Mouse (Mus musculus): ENCODE data around the gene Olfr1366. TPM values are rescaled to one million over a fixed set of nuclear protein-coding genes. Genes with fewer than 3 reads are reported as not detected.

Olfr1366 gene
- 0.13 TPM in 1 of 2 replicates, not detected in the other for polyA plus RNA-seq (2015; fragmentation: Nextera tagmentation; extraction: Ambion mirVana)

GRCm38 (mm10) chr13:21542708-21543107, at the start of gene Olfr1366:
Olfr1366 (minus strand) TSS chr13:21542808.

GRCm38 (mm10) chr13:21581659-21582058, 39.1 kb upstream of the Olfr1366 start, which contains the start of gene Olfr1364:
Olfr1364 (minus strand) TSS chr13:21581759.

GRCm38 (mm10) chr13:21559793-21560192, 17.2 kb upstream of the Olfr1366 start, which contains the start of gene Olfr1535:
Olfr1535 (minus strand) TSS chr13:21559893.

GRCm38 (mm10) chr13:21530781-21531201, 11.8 kb downstream of the Olfr1366 start, which contains the start of gene Zkscan8:
Zkscan8 (minus strand) TSS chr13:21531120.

GRCm38 (mm10) chr13:21501182-21501581, 41.4 kb downstream of the Olfr1366 start, which contains the start of gene Gm11273:
Gm11273 (minus strand) TSS chr13:21501418.

GRCm38 (mm10) chr13:21495080-21495479, 47.5 kb downstream of the Olfr1366 start, which contains the start of gene AK157302:
AK157302 (plus strand) TSS chr13:21495223.

Other genes starting within 250 kb of the Olfr1366 start
- not detected in 2 replicates for gene Gpx6, start 230.7 kb downstream of the Olfr1366 start, polyA plus RNA-seq (2015; fragmentation: Nextera tagmentation; extraction: Ambion mirVana)
- not detected in 2 replicates for gene Olfr1367, start 195.9 kb downstream of the Olfr1366 start, polyA plus RNA-seq (2015; fragmentation: Nextera tagmentation; extraction: Ambion mirVana)
- gene Zscan12, start 180.0 kb downstream of the Olfr1366 start, polyA plus RNA-seq (2015; fragmentation: Nextera tagmentation; extraction: Ambion mirVana): 4.6 and 4.9 TPM in 2 replicates
- gene Zkscan3, start 140.1 kb downstream of the Olfr1366 start, polyA plus RNA-seq (2015; fragmentation: Nextera tagmentation; extraction: Ambion mirVana): 33.7 and 34.0 TPM in 2 replicates
- 0.63 and 0.66 TPM in 2 replicates for gene Pgbd1, start 101.8 kb downstream of the Olfr1366 start, polyA plus RNA-seq (2015; fragmentation: Nextera tagmentation; extraction: Ambion mirVana)
- gene Zscan26, start 89.1 kb downstream of the Olfr1366 start, polyA plus RNA-seq (2015; fragmentation: Nextera tagmentation; extraction: Ambion mirVana): 19.5 and 20.3 TPM in 2 replicates
- gene Nkapl, start 74.3 kb downstream of the Olfr1366 start, polyA plus RNA-seq (2015; fragmentation: Nextera tagmentation; extraction: Ambion mirVana): 2.1 TPM in 2 replicates
- gene Zkscan4, start 63.9 kb downstream of the Olfr1366 start, polyA plus RNA-seq (2015; fragmentation: Nextera tagmentation; extraction: Ambion mirVana): 1.2 and 2.0 TPM in 2 replicates
- gene Gm10065, start 63.4 kb downstream of the Olfr1366 start, polyA plus RNA-seq (2015; fragmentation: Nextera tagmentation; extraction: Ambion mirVana): not detected in 2 replicates
- gene AK157302, start 47.6 kb downstream of the Olfr1366 start, polyA plus RNA-seq (2015; fragmentation: Nextera tagmentation; extraction: Ambion mirVana): 0.33 and 0.37 TPM in 2 replicates
- gene Gm11273, start 41.4 kb downstream of the Olfr1366 start, polyA plus RNA-seq (2015; fragmentation: Nextera tagmentation; extraction: Ambion mirVana): 9.9 and 11.1 TPM in 2 replicates
- gene Zkscan8, start 11.7 kb downstream of the Olfr1366 start, polyA plus RNA-seq (2015; fragmentation: Nextera tagmentation; extraction: Ambion mirVana): 2.0 and 2.8 TPM in 2 replicates
- not detected in 2 replicates for gene Olfr1535, start 17.1 kb upstream of the Olfr1366 start, polyA plus RNA-seq (2015; fragmentation: Nextera tagmentation; extraction: Ambion mirVana)
- not detected in 2 replicates for gene Olfr1364, start 39.0 kb upstream of the Olfr1366 start, polyA plus RNA-seq (2015; fragmentation: Nextera tagmentation; extraction: Ambion mirVana)
- gene Olfr1362, start 71.2 kb upstream of the Olfr1366 start, polyA plus RNA-seq (2015; fragmentation: Nextera tagmentation; extraction: Ambion mirVana): not detected in 2 replicates
- not detected in 2 replicates for gene Olfr11, start 99.7 kb upstream of the Olfr1366 start, polyA plus RNA-seq (2015; fragmentation: Nextera tagmentation; extraction: Ambion mirVana)
- gene Olfr1361, start 120.6 kb upstream of the Olfr1366 start, polyA plus RNA-seq (2015; fragmentation: Nextera tagmentation; extraction: Ambion mirVana): not detected in 2 replicates
- gene Olfr1360, start 134.6 kb upstream of the Olfr1366 start, polyA plus RNA-seq (2015; fragmentation: Nextera tagmentation; extraction: Ambion mirVana): not detected in 2 replicates
- gene Olfr1359, start 155.3 kb upstream of the Olfr1366 start, polyA plus RNA-seq (2015; fragmentation: Nextera tagmentation; extraction: Ambion mirVana): not detected in 2 replicates
- gene Hist1h2bl, start 173.3 kb upstream of the Olfr1366 start, polyA plus RNA-seq (2015; fragmentation: Nextera tagmentation; extraction: Ambion mirVana): 1.2 TPM in 1 of 2 replicates, not detected in the other
- 3.3 and 6.2 TPM in 2 replicates for gene Hist1h2ai, start 173.6 kb upstream of the Olfr1366 start, polyA plus RNA-seq (2015; fragmentation: Nextera tagmentation; extraction: Ambion mirVana)
- 1.3 and 3.8 TPM in 2 replicates for gene Hist1h3h, start 174.9 kb upstream of the Olfr1366 start, polyA plus RNA-seq (2015; fragmentation: Nextera tagmentation; extraction: Ambion mirVana)
- 0.61 and 1.5 TPM in 2 replicates for gene Hist1h2bm, start 179.2 kb upstream of the Olfr1366 start, polyA plus RNA-seq (2015; fragmentation: Nextera tagmentation; extraction: Ambion mirVana)
- gene Hist1h4j, start 192.3 kb upstream of the Olfr1366 start, polyA plus RNA-seq (2015; fragmentation: Nextera tagmentation; extraction: Ambion mirVana): 0.85 and 1.5 TPM in 2 replicates
- gene Hist1h4k, start 207.7 kb upstream of the Olfr1366 start, polyA plus RNA-seq (2015; fragmentation: Nextera tagmentation; extraction: Ambion mirVana): 1.3 and 2.3 TPM in 2 replicates
- gene Hist1h2ak, start 211.0 kb upstream of the Olfr1366 start, polyA plus RNA-seq (2015; fragmentation: Nextera tagmentation; extraction: Ambion mirVana): 7.2 and 7.5 TPM in 2 replicates
- gene Hist1h2bn, start 211.3 kb upstream of the Olfr1366 start, polyA plus RNA-seq (2015; fragmentation: Nextera tagmentation; extraction: Ambion mirVana): 1.3 TPM in 1 of 2 replicates, not detected in the other
- 4.7 and 7.0 TPM in 2 replicates for gene Hist1h1b, start 237.8 kb upstream of the Olfr1366 start, polyA plus RNA-seq (2015; fragmentation: Nextera tagmentation; extraction: Ambion mirVana)
- gene Hist1h3i, start 240.6 kb upstream of the Olfr1366 start, polyA plus RNA-seq (2015; fragmentation: Nextera tagmentation; extraction: Ambion mirVana): 17.8 and 25.6 TPM in 2 replicates
- gene Hist1h2an, start 244.4 kb upstream of the Olfr1366 start, polyA plus RNA-seq (2015; fragmentation: Nextera tagmentation; extraction: Ambion mirVana): 1.5 and 4.1 TPM in 2 replicates
- 0.54 TPM in 1 of 2 replicates, not detected in the other for gene Hist1h2bp, start 244.7 kb upstream of the Olfr1366 start, polyA plus RNA-seq (2015; fragmentation: Nextera tagmentation; extraction: Ambion mirVana)